Mouse (Mus musculus) embryo, embryonic 9.5 days (tissue): Measurements from ENCODE around the gene Acer2.

ENCODE experiments used
- DNase-seq: peaks from one replicate; pipeline ENCODE4 v3.0.0-alpha.2; 2017; ENCODE audit errors: extremely low spot score

Gene Acer2

DNA sequence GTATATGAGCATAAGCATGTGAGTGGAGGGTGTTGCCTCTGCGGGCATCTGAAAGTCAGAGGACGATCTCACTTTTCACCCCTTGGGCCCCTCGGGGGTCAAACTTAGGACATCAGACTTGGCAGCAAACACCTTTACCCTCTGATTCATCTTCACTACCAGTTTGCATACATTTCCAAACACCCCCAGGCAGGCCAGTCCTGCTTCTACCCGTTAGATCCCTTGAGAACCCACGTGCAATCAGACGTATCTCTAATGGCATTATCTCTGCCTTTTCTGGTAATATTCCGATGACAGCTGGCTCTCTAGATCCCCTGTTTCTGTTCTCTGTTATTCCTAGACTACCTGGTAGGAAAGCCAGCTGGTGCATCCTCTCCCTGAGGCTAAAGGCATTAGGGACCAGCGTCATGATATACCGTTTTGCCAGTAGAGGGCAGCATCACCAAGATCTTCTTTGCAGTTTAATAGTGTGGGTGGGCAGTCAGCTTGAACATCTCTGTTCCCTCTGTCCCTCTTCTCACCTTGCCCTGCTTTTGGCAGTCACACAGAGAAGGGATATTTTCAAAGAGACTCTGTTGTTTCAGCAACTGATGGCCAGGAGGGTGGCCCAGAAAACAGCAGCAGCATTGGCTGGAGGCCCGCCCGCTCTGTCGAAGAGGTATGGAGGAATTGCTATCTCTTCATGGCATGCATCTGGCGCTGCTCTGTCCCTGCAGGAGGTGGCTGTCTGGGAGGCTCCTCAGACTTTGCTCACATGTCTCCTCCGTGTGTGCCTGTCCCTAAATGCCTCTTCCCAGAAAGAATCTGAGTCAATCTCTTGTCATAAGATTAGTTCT lies 83.6 kb downstream of the Acer2 start:
- DNase-seq, result peak; percentile 73

DNA sequence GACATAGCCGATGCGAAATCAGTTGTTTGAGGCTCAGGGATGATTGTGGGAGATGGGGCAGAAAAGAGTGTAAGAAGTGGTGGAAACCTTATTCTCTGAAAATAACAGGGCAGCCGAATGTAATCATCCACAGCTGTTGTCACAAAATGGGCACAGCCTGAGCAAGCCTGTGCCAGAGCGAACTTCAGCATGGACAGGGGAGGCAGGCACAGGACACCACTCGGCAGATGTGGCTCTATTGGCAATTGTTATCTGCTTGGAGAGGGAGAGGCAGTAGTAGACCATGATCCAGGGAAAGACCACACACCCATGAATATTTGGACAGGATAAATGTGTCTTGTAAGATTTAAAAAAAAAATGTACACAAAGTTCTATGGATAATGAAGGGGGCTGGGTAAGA lies 103.1 kb downstream of the Acer2 start:
- no peak for DNase-seq
